Mouse (Mus musculus) frontal cortex, adult 2 months (tissue): ENCODE results near the gene Olfr855. TPM values are rescaled to one million over a fixed set of nuclear protein-coding genes. Genes with fewer than 3 reads are reported as not detected.

Source experiments
- DNase-seq, 2 experiments: peaks; one replicate each; pipeline ENCODE4 v3.0.0; 2022; ENCODE audit warnings: low spot score in 1 of 2; ENCODE audit errors: extremely low spot score in 1 of 2
- polyA plus RNA-seq: library from polyadenylated mRNA; depleted of rRNA; stranded (reverse); fragments of >200 nt; gene quantifications from 2 replicates; pipeline ENCODE4 v1.2.3, GENCODE M21; 2012; rRNA removed

Gene Olfr855
- not detected in 2 replicates for polyA plus RNA-seq

- DNase-seq: no peak
Measured at GRCm38 (mm10) chr9:19582317-19582716, at the start of gene Olfr855. Gene Olfr855, plus strand, starts transcription at chr9:19582617.

- no peak for DNase-seq
Measured at GRCm38 (mm10) chr9:19540976-19541375, 41.4 kb upstream of the Olfr855 start, which contains the start of gene Olfr853. Gene Olfr853, minus strand, starts transcription at chr9:19541076.

GRCm38 (mm10) chr9:19567282-19567681 lies 15.1 kb upstream of the Olfr855 start, which contains the start of gene Olfr854:
Gene Olfr854, minus strand, starts transcription at chr9:19567382.
- no peak for DNase-seq

GRCm38 (mm10) chr9:19621297-19621696 lies 38.9 kb downstream of the Olfr855 start:
- DNase-seq: no peak

- peak; percentile 98 for DNase-seq
Measured at GRCm38 (mm10) chr9:19621843-19622822, 39.7 kb downstream of the Olfr855 start, which contains the start of gene Zfp317. Gene Zfp317, plus strand, starts transcription at chr9:19622102.

GRCm38 (mm10) chr9:19629574-19629973 lies 47.2 kb downstream of the Olfr855 start:
- no peak for DNase-seq

Other genes starting within 250 kb of the Olfr855 start
- not detected in 2 replicates for gene Olfr845, start 246.2 kb upstream of the Olfr855 start, polyA plus RNA-seq
- not detected in 2 replicates for gene Olfr846, start 218.6 kb upstream of the Olfr855 start, polyA plus RNA-seq
- gene Olfr847, start 203.9 kb upstream of the Olfr855 start, polyA plus RNA-seq: not detected in 2 replicates
- not detected in 2 replicates for gene Olfr849, start 142.4 kb upstream of the Olfr855 start, polyA plus RNA-seq
- not detected in 2 replicates for gene Olfr850, start 104.4 kb upstream of the Olfr855 start, polyA plus RNA-seq
- not detected in 2 replicates for gene Olfr851, start 89.3 kb upstream of the Olfr855 start, polyA plus RNA-seq
- gene Olfr853, start 41.5 kb upstream of the Olfr855 start, polyA plus RNA-seq: not detected in 2 replicates
- not detected in 2 replicates for gene Olfr854, start 15.2 kb upstream of the Olfr855 start, polyA plus RNA-seq
- gene Zfp317, start 39.5 kb downstream of the Olfr855 start, polyA plus RNA-seq: 21.5 and 25.5 TPM in 2 replicates
- 0.14 TPM in 1 of 2 replicates, not detected in the other for gene Olfr857, start 126.8 kb downstream of the Olfr855 start, polyA plus RNA-seq
- gene Olfr58, start 197.7 kb downstream of the Olfr855 start, polyA plus RNA-seq: not detected in 2 replicates
- gene Olfr859, start 222.3 kb downstream of the Olfr855 start, polyA plus RNA-seq: 0.04 and 0.06 TPM in 2 replicates